Mouse (Mus musculus): ENCODE results near the gene Bves. TPM values are rescaled to one million over a fixed set of nuclear protein-coding genes. Genes with fewer than 3 reads are reported as not detected.
"Not testable (repeated sequence)": the region's sequence is repeated elsewhere in the genome, so short reads cannot be mapped to it uniquely, and the experiment has no call there.

The Bves gene
- total RNA-seq, 2 experiments from 2014 or later, result 2.8 to 3.8 TPM

GRCm38 (mm10) chr10:45314865-45315264, 20.7 kb upstream of the Bves start:
- no peak for TF ChIP-seq CTCF (conservative IDR thresholded peaks at IDR 0.05)
- DNase-seq (ENCODE audit: low spot score in 2 of 2), result no peak
- H3K27ac ChIP-seq, result peak overlapping the region; percentile 39; the same call in 1 of the 2 replicates
- peak overlapping the region; percentile 22 for H3K4me3 ChIP-seq

- no peak for TF ChIP-seq CTCF (conservative IDR thresholded peaks at IDR 0.05)
- Histone ChIP-seq H3K27ac (no peak overlapping the region), H3K4me3 (no peak overlapping the region)
- DNase-seq (ENCODE audit: low spot score in 2 of 2), result no peak
These were observed 16.6 kb upstream of the Bves start for GRCm38 (mm10) chr10:45318922-45319321.

GRCm38 (mm10) chr10:45320296-45320695, 15.3 kb upstream of the Bves start:
- Histone ChIP-seq H3K27ac (no peak overlapping the region), H3K4me3 (no peak overlapping the region)
- no peak for TF ChIP-seq CTCF (conservative IDR thresholded peaks at IDR 0.05)
- DNase-seq (ENCODE audit: low spot score in 2 of 2), result no peak

- no peak overlapping the region for H3K27ac ChIP-seq
- no peak for TF ChIP-seq CTCF (conservative IDR thresholded peaks at IDR 0.05)
- H3K4me3 ChIP-seq, result no peak overlapping the region
- DNase-seq (ENCODE audit: low spot score in 2 of 2), result no peak
These were observed 11.4 kb upstream of the Bves start for GRCm38 (mm10) chr10:45324159-45324558.

- DNase-seq (ENCODE audit: low spot score in 2 of 2), result no peak
- TF ChIP-seq CTCF (conservative IDR thresholded peaks at IDR 0.05), result no peak
- Histone ChIP-seq H3K27ac (no peak overlapping the region), H3K4me3 (no peak overlapping the region)
These were observed 7.2 kb upstream of the Bves start for GRCm38 (mm10) chr10:45328196-45329000.

GRCm38 (mm10) chr10:45334925-45335324, 647 bp upstream of the Bves start:
- H3K4me3 ChIP-seq, result peak overlapping the region; percentile 66
- H3K27ac ChIP-seq, result no peak overlapping the region
- no peak for TF ChIP-seq CTCF (conservative IDR thresholded peaks at IDR 0.05)

GRCm38 (mm10) chr10:45339106-45339505, 3.5 kb downstream of the Bves start:
- no peak overlapping the region for H3K27ac ChIP-seq
- TF ChIP-seq CTCF (conservative IDR thresholded peaks at IDR 0.05), result no peak
- no peak overlapping the region for H3K4me3 ChIP-seq
- DNase-seq (ENCODE audit: low spot score in 2 of 2), result no peak

More at GRCm38 (mm10) chr10:45334925-45335324, 647 bp upstream of the Bves start:
- no peak for DNase-seq (ENCODE audit: low spot score in 2 of 2)

- no peak overlapping the region for H3K27ac ChIP-seq
- no peak for DNase-seq (ENCODE audit: low spot score in 2 of 2)
- H3K4me3 ChIP-seq, result no peak overlapping the region
- TF ChIP-seq CTCF (conservative IDR thresholded peaks at IDR 0.05), result peak; percentile 44
These were observed 8.8 kb downstream of the Bves start for GRCm38 (mm10) chr10:45344381-45344780.

GRCm38 (mm10) chr10:45345217-45345616, 9.6 kb downstream of the Bves start:
- TF ChIP-seq CTCF (conservative IDR thresholded peaks at IDR 0.05), result no peak
- H3K4me3 ChIP-seq, result no peak overlapping the region

GRCm38 (mm10) chr10:45348143-45348542, 12.6 kb downstream of the Bves start:
- not testable (repeated sequence) for H3K4me3 ChIP-seq; H3K27ac ChIP-seq; DNase-seq (ENCODE audit: low spot score in 2 of 2)
- TF ChIP-seq CTCF (conservative IDR thresholded peaks at IDR 0.05), result peak; percentile 62

More at GRCm38 (mm10) chr10:45345217-45345616, 9.6 kb downstream of the Bves start:
- no peak for DNase-seq (ENCODE audit: low spot score in 2 of 2)
- no peak overlapping the region for H3K27ac ChIP-seq

- H3K4me3 ChIP-seq, result no peak overlapping the region
- no peak for TF ChIP-seq CTCF (conservative IDR thresholded peaks at IDR 0.05)
- DNase-seq (ENCODE audit: low spot score in 2 of 2), result no peak
- no peak overlapping the region for H3K27ac ChIP-seq
These were observed 20.5 kb downstream of the Bves start for GRCm38 (mm10) chr10:45356091-45356490.

- DNase-seq (ENCODE audit: low spot score in 2 of 2), result no peak
- Histone ChIP-seq H3K4me3 (no peak overlapping the region), H3K27ac (no peak overlapping the region)
- no peak for TF ChIP-seq CTCF (conservative IDR thresholded peaks at IDR 0.05)
These were observed 27.8 kb downstream of the Bves start for GRCm38 (mm10) chr10:45363396-45363795.

- no peak overlapping the region for H3K4me3 ChIP-seq
- no peak for DNase-seq (ENCODE audit: low spot score in 2 of 2)
- peak; percentile 33 for TF ChIP-seq CTCF (conservative IDR thresholded peaks at IDR 0.05)
- no peak overlapping the region for H3K27ac ChIP-seq
These were observed 31.6 kb downstream of the Bves start for GRCm38 (mm10) chr10:45366987-45367705.
